Mouse (Mus musculus) liver, adult 2 months (tissue): Measurements from ENCODE around the gene Mzt1. TPM values are rescaled to one million over a fixed set of nuclear protein-coding genes. Genes with fewer than 3 reads are reported as not detected.

ENCODE experiments used
- DNase-seq: peaks from one replicate; pipeline ENCODE4 v3.0.0-alpha.2; 2011; ENCODE audit warnings: low read depth, low spot score; ENCODE audit errors: extremely low read depth
- H3K27ac ChIP-seq: fragments of 200-500 bp; replicated peaks from 2 replicates; pipeline ENCODE4 v1.5.1; 2012; ENCODE audit warnings: low read depth, mild to moderate bottlenecking, control low read depth, inconsistent platforms, low read length; ENCODE audit not compliant: insufficient read depth
- H3K27me3 ChIP-seq: fragments of 200-500 bp; 2 replicates; pipeline ENCODE4 v1.6.1; 2012; ENCODE audit warnings: mild to moderate bottlenecking, moderate library complexity, low read length, inconsistent platforms; ENCODE audit not compliant: control insufficient read depth, insufficient read depth
- H3K36me3 ChIP-seq: fragments of 200-500 bp; 2 replicates; pipeline ENCODE4 v1.6.1; 2012; ENCODE audit warnings: low read length, inconsistent platforms; ENCODE audit not compliant: control insufficient read depth, insufficient read depth
- H3K4me1 ChIP-seq: fragments of 200-500 bp; 2 replicates; pipeline ENCODE4 v1.6.1; 2011; ENCODE audit warnings: low read length; ENCODE audit not compliant: control insufficient read depth, insufficient read depth
- H3K4me3 ChIP-seq: fragments of 200-500 bp; 2 replicates; pipeline ENCODE4 v1.5.1; 2011; ENCODE audit warnings: low read depth, mild to moderate bottlenecking, control low read depth, low read length, moderate library complexity; ENCODE audit not compliant: insufficient read depth
- H3K79me2 ChIP-seq: fragments of 200-500 bp; 2 replicates; pipeline ENCODE4 v1.6.1; 2012; ENCODE audit warnings: inconsistent platforms, mild to moderate bottlenecking, low read length, moderate library complexity; ENCODE audit not compliant: control insufficient read depth, insufficient read depth
- H3K9ac ChIP-seq: fragments of 200-500 bp; 2 replicates; pipeline ENCODE4 v1.6.1; 2012; ENCODE audit warnings: low read depth, mild to moderate bottlenecking, control low read depth, inconsistent platforms, low read length
- CTCF ChIP-seq: fragments of 200-500 bp; IDR thresholded peaks from 2 replicates; pipeline ENCODE4 v1.5.1; 2011; ENCODE audit warnings: low read depth, low read length, control low read depth
- POLR2A ChIP-seq: fragments of 200-500 bp; IDR thresholded peaks from 2 replicates; pipeline ENCODE4 v1.6.1; 2011; ENCODE audit warnings: low read length, control low read depth; ENCODE audit not compliant: insufficient read depth; ENCODE audit errors: extremely low read depth
- WGBS: fragments of 180-500 bp; shearing (Covaris S2); methylation state at CpG from one replicate; pipeline ENCODE4 v1.1.7; 2018; 5-methylcytosine and 5-hydroxymethylcytosine counted together
- polyA plus RNA-seq: library from polyadenylated mRNA; depleted of rRNA; stranded (reverse); fragments of >200 nt; gene quantifications from 2 replicates; pipeline ENCODE4 v1.2.3, GENCODE M21; 2012
- total RNA-seq: library from RNA; depleted of rRNA; stranded (reverse); fragments of >200 nt; gene quantifications from 2 replicates; pipeline ENCODE4 v1.2.3, GENCODE M21; 2014

Gene Mzt1
- total and polyA plus RNA-seq, 2 experiments = 4.9 to 15.7 TPM

GRCm38 (mm10) chr14:99032596-99032995 is 13.3 kb downstream of the Mzt1 start:
- DNase-seq = no peak
- 78% methylated on average over 5 of the region's 5 CpGs for WGBS
- H3K27me3 ChIP-seq = no peaks in the 10 kb centered on the region
- H3K9ac ChIP-seq = no peak overlapping the region
- no peak for TF ChIP-seq POLR2A
- TF ChIP-seq CTCF = no peak
- H3K4me1 ChIP-seq = no peaks in the 10 kb centered on the region
- peaks cover 4% of the 10 kb centered on the region; the same call in 1 of the 2 replicates for H3K36me3 ChIP-seq
- no peak overlapping the region for H3K27ac ChIP-seq
- no peak overlapping the region for H3K4me3 ChIP-seq
- H3K79me2 ChIP-seq = no peaks in the 10 kb centered on the region

- H3K27ac ChIP-seq = no peak overlapping the region
- H3K4me1 ChIP-seq = no peaks in the 10 kb centered on the region
- H3K79me2 ChIP-seq = no peaks in the 10 kb centered on the region
- TF ChIP-seq POLR2A (no peak), CTCF (no peak)
- H3K9ac ChIP-seq = no peak overlapping the region
- 92% methylated on average over 5 of the region's 5 CpGs for WGBS
- no peaks in the 10 kb centered on the region for H3K27me3 ChIP-seq
- H3K36me3 ChIP-seq = peaks cover 4% of the 10 kb centered on the region; the same call in 1 of the 2 replicates
- DNase-seq = no peak
- H3K4me3 ChIP-seq = no peak overlapping the region
Measured at GRCm38 (mm10) chr14:99031337-99031873, 14.5 kb downstream of the Mzt1 start.

DNA sequence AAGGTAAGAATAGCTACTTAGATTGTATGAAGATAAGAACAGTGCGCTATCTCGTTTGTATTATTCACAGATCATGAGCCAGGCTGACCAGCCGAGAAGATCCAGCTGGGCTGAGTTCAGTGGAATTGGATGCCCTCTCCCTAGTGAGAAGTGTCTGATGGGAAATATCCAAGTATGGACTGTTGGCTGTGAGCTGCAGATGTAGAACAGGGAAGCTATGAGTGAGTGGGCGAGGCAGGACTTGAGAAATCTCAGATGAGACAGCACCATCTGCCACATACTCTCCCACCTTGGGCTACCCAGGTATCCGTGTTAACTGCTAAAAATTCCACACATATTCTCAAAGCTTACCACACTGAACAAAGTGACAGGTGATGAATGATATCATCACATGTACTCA is 15.9 kb downstream of the Mzt1 start:
- Histone ChIP-seq H3K4me3 (no peak overlapping the region), H3K27me3 (no peaks in the 10 kb centered on the region), H3K27ac (no peak overlapping the region), H3K4me1 (no peaks in the 10 kb centered on the region), H3K36me3 (peaks cover 2% of the 10 kb centered on the region; the same call in 1 of the 2 replicates), H3K9ac (no peak overlapping the region), H3K79me2 (no peaks in the 10 kb centered on the region)
- WGBS = 75% methylated on average over 5 of the region's 5 CpGs
- no peak for DNase-seq
- TF ChIP-seq CTCF = no peak

- no peak overlapping the region for H3K27ac ChIP-seq
- TF ChIP-seq CTCF = no peak
- TF ChIP-seq POLR2A = no peak
- DNase-seq = no peak
- H3K36me3 ChIP-seq = no peaks in the 10 kb centered on the region
- WGBS = 48% methylated on average over 12 of the region's 12 CpGs
- H3K4me3 ChIP-seq = no peak overlapping the region
- H3K79me2 ChIP-seq = no peaks in the 10 kb centered on the region
- no peaks in the 10 kb centered on the region for H3K27me3 ChIP-seq
- no peak overlapping the region for H3K9ac ChIP-seq
- no peaks in the 10 kb centered on the region for H3K4me1 ChIP-seq
Measured at GRCm38 (mm10) chr14:99022346-99023086, 23.4 kb downstream of the Mzt1 start.

DNA sequence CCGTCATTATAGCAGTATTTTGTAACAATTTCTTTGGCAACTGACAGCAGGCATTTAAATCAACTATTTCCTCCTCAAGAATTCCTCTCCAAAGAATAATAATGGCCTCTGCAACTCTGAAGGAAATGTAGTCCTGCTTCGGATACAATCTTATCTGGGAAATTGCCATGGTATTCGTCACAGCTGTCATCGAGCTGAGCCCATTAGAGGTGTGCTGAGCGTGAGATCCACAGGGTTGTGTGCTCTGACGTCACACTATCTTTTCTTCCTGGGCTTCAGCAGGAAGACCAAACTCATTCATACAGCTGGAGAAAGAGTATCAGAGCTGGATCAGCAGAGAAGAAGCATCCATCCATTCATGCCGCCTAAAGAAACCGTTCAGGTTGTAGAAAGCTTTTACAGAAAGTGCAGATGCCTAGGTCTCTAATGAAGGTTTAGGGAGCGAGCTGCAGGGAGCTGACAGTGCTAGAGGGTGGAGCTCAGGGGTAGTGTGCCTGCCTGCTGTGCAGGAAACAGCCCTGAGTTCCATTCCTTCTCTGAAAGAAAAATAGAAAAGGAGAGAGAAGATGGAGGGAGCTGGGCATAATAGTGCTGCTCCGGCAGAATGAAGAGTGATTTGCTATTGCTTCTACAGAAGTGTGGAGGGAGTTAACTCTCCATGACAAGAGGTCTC is 26.7 kb downstream of the Mzt1 start:
- TF ChIP-seq POLR2A = no peak
- 48% methylated on average over 10 of the region's 10 CpGs for WGBS
- no peak for DNase-seq

GRCm38 (mm10) chr14:99018691-99019090 is 27.2 kb downstream of the Mzt1 start:
- H3K9ac ChIP-seq = no peak overlapping the region
- H3K27me3 ChIP-seq = no peaks in the 10 kb centered on the region
- no peaks in the 10 kb centered on the region for H3K4me1 ChIP-seq
- H3K36me3 ChIP-seq = no peaks in the 10 kb centered on the region
- no peak overlapping the region for H3K4me3 ChIP-seq
- no peak for DNase-seq
- WGBS = 78% methylated on average over 7 of the region's 7 CpGs
- no peak overlapping the region for H3K27ac ChIP-seq
- TF ChIP-seq POLR2A (no peak), CTCF (no peak)
- H3K79me2 ChIP-seq = no peaks in the 10 kb centered on the region

More for the DNA sequence above, 26.7 kb downstream of the Mzt1 start:
- H3K27me3 ChIP-seq = no peaks in the 10 kb centered on the region
- no peak overlapping the region for H3K9ac ChIP-seq
- no peaks in the 10 kb centered on the region for H3K36me3 ChIP-seq
- no peak overlapping the region for H3K27ac ChIP-seq
- H3K4me1 ChIP-seq = no peaks in the 10 kb centered on the region
- H3K4me3 ChIP-seq = no peak overlapping the region
- H3K79me2 ChIP-seq = no peaks in the 10 kb centered on the region
